ENCODE assay signal across 18 mouse cellular contexts in the genomic region with DNA sequence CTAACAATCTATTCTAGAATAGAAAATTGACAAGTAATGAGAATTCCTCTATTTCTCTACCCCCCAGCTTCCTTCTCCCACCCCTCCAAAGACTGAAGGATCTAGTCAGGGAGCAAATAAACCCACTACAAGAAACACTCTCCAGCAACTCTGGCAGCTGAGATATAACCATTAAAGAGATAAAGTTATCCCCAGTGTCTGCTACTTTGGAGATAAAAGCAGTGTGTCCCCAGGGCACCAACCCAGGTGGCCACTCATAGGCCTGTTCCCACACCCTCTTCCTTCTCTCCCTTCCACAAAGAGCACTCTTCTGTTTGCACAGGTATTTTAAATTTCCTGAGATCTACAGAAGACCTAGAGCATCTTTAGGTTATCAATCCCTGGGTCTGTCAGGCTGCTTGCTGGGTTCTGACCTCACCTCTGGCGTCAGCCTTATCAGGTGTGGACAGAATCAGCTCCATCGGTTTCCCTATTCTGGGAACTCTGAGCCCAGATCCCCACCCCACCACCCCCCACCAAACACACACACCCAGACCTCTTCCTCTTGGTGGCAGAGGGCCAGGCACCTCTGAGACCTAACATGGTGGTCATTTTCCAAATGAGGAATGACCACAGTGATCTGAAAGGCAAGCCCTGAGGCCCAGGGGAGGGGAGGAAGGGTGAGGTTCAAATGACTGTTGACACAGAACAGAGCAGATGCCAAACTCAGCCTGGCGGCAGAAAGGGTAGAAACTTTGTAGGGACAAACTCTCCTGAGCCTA.
DNase-seq lines count a peak whose midpoint lies in the region; ATAC-seq and TF ChIP-seq lines count a peak whose summit lies in the region.
"Had no signal": no experiment of that assay in that cellular context is flagged by ENCODE, and none has a peak within 500 bp of the region (broad histone marks: within the 10 kb centered on the region; RNA-seq: fewer than 3 reads in every experiment).

No protein-coding gene starts in this region.

- no peak overlapping the region for H3K4me3 ChIP-seq in liver, postnatal 0 days (ENCODE audit: low read depth, low read length)
- no peak overlapping the region for H3K4me3 ChIP-seq in heart, embryonic 12.5 days
- no peak overlapping the region for H3K4me3 ChIP-seq in liver, embryonic 16.5 days (ENCODE audit: low read depth, low read length)
- H3K4me3 ChIP-seq: embryonic facial prominence, embryonic 13.5 days; limb, embryonic 13.5 days; midbrain, embryonic 13.5 days had no signal

- no peak for TF ChIP-seq EP300 in liver, postnatal 0 days (IDR thresholded peaks at IDR 0.05; ENCODE audit: low read depth)

- 30% methylated on average over 3 of the region's 3 CpGs for WGBS in liver, postnatal 0 days (ENCODE audit: insufficient replicate concordance)
- 5% methylated on average over 3 of the region's 3 CpGs for WGBS in heart, embryonic 12.5 days
- 10% methylated on average over 3 of the region's 3 CpGs for WGBS in liver, embryonic 16.5 days (ENCODE audit: insufficient replicate concordance)

- H3K27me3 ChIP-seq in liver, postnatal 0 days (ENCODE audit: insufficient read depth, low read length) = no peaks in the 10 kb centered on the region
- no peaks in the 10 kb centered on the region for H3K27me3 ChIP-seq in heart, embryonic 12.5 days (replicated peaks)
- no peaks in the 10 kb centered on the region for H3K27me3 ChIP-seq in liver, embryonic 16.5 days (ENCODE audit: control insufficient read depth, insufficient read depth, low read depth, low read length)
- H3K27me3 ChIP-seq: embryonic facial prominence, embryonic 13.5 days; limb, embryonic 13.5 days; midbrain, embryonic 13.5 days had no signal

- H3K36me3 ChIP-seq in liver, postnatal 0 days (replicated peaks; ENCODE audit: insufficient read depth, low read length) = no peaks in the 10 kb centered on the region
- H3K36me3 ChIP-seq in heart, embryonic 12.5 days = no peaks in the 10 kb centered on the region
- H3K36me3 ChIP-seq in liver, embryonic 16.5 days (ENCODE audit: control insufficient read depth, insufficient read depth) = no peaks in the 10 kb centered on the region
- H3K36me3 ChIP-seq: embryonic facial prominence, embryonic 13.5 days; limb, embryonic 13.5 days; midbrain, embryonic 13.5 days had no signal

- TF ChIP-seq CTCF in liver, postnatal 0 days (IDR thresholded peaks at IDR 0.05; ENCODE audit: low read depth) = no peak

- intact Hi-C loops in heart, postnatal 10 days (cut with DNase I) = no loop called here

- no peak; the same call in 1 of the 2 replicates for ATAC-seq in liver, postnatal 0 days
- peak; percentile 79 for ATAC-seq in heart, embryonic 12.5 days (ENCODE audit: insufficient number of reproducible peaks, low FRiP score)
- ATAC-seq in liver, embryonic 16.5 days (ENCODE audit: low read depth) = peak; percentile 39; the same call in 1 of the 2 replicates
- ATAC-seq: hindbrain, postnatal 0 days; midbrain, embryonic 13.5 days had no signal

- peak; percentile 30 for DNase-seq in liver
- DNase-seq in liver, postnatal 0 days = no peak
- peak; percentile 15 to 16 for DNase-seq in heart, postnatal 10 days
- DNase-seq in B cell, adult 2 months = no peak
- no peak for DNase-seq in thymus, postnatal 25 days
- no peak for DNase-seq in kidney, postnatal 4 days
- DNase-seq: adrenal gland, adult 2 months; cerebellum, adult 18-20 months; gastrocnemius, postnatal 14 days; kidney, adult 11 months; kidney, postnatal 10 days; thymus, postnatal 36 days had no signal

- no peak overlapping the region for H3K4me2 ChIP-seq in liver, postnatal 0 days (ENCODE audit: low read depth, low read length)
- H3K4me2 ChIP-seq in heart, embryonic 12.5 days = no peak overlapping the region; the same call in 1 of the 2 replicates
- H3K4me2 ChIP-seq in liver, embryonic 16.5 days (ENCODE audit: low read depth, low read length) = no peak overlapping the region
- H3K4me2 ChIP-seq: embryonic facial prominence, embryonic 13.5 days; limb, embryonic 13.5 days; midbrain, embryonic 13.5 days had no signal

- H3K9ac ChIP-seq in liver, postnatal 0 days (replicated peaks) = no peak overlapping the region
- no peak overlapping the region for H3K9ac ChIP-seq in heart, embryonic 12.5 days
- no peak overlapping the region for H3K9ac ChIP-seq in liver, embryonic 16.5 days (ENCODE audit: low read depth, low read length)
- H3K9ac ChIP-seq: embryonic facial prominence, embryonic 13.5 days; limb, embryonic 13.5 days; midbrain, embryonic 13.5 days had no signal

- H3K4me1 ChIP-seq in liver, postnatal 0 days (ENCODE audit: insufficient read depth) = 0 out of 2 replicates have a peak, but pooled peaks cover 5% of the 10 kb centered on the region
- H3K4me1 ChIP-seq in heart, embryonic 12.5 days (replicated peaks) = peaks cover 40% of the 10 kb centered on the region
- peaks cover 5% of the 10 kb centered on the region for H3K4me1 ChIP-seq in liver, embryonic 16.5 days (ENCODE audit: control insufficient read depth, low read depth, low read length)
- H3K4me1 ChIP-seq: limb, embryonic 13.5 days had no signal

- H3K27ac ChIP-seq in liver, postnatal 0 days (ENCODE audit: low read depth) = no peak overlapping the region
- H3K27ac ChIP-seq in heart, embryonic 12.5 days (ENCODE audit: poor library complexity, severe bottlenecking) = peak overlapping the region; percentile 65
- no peak overlapping the region for H3K27ac ChIP-seq in liver, embryonic 16.5 days (ENCODE audit: low read length)
- H3K27ac ChIP-seq: embryonic facial prominence, embryonic 13.5 days; hindbrain, postnatal 0 days; limb, embryonic 13.5 days; midbrain, embryonic 13.5 days had no signal

- no peaks in the 10 kb centered on the region for H3K9me3 ChIP-seq in liver, postnatal 0 days (ENCODE audit: low read length)
- H3K9me3 ChIP-seq in heart, embryonic 12.5 days (replicated peaks) = 0 out of 2 replicates have a peak, but pooled peaks cover 5% of the 10 kb centered on the region
- no peaks in the 10 kb centered on the region for H3K9me3 ChIP-seq in liver, embryonic 16.5 days (replicated peaks; ENCODE audit: control insufficient read depth, low read length)
- H3K9me3 ChIP-seq: embryonic facial prominence, embryonic 13.5 days; limb, embryonic 13.5 days; midbrain, embryonic 13.5 days had no signal

Comparison
In these comparisons a context has a peak if more than half of its experiments do, and no peak if none do; other contexts are left out.
1. DNase-seq: peak in liver (single experiment) and heart, postnatal 10 days (2 of 2); none in liver, postnatal 0 days (single experiment), B cell, adult 2 months (0 of 2), thymus, postnatal 25 days (single experiment) and kidney, postnatal 4 days (0 of 2).